Mouse (Mus musculus): ENCODE measurements at regions not wholly inside any gene's neighbourhood (a gene's known extent, or its start where the extent isn't known, plus 50 kb on each side); places are given as distances from the start of the nearest gene placed in this dataset.

- TF ChIP-seq POLR2A (IDR thresholded peaks at IDR 0.05; ENCODE audit: borderline replicate concordance, extremely low read depth, low read depth, low read length) (no peak), CTCF (IDR thresholded peaks at IDR 0.05; ENCODE audit: insufficient read depth, low read length) (no peak)
Measured at GRCm38 (mm10) chr17:45252593-45253230, 180.8 kb downstream of the Cdc5l start.
